Comparison of ENCODE assay signal across 8 mouse cellular contexts in genomic region chr16:92457594-92457993, GRCm38 (mm10). TPM values are rescaled to one million over a fixed set of nuclear protein-coding genes. Genes with fewer than 3 reads are reported as not detected.
DNase-seq lines count a peak whose midpoint lies in the region; ATAC-seq and TF ChIP-seq lines count a peak whose summit lies in the region.

No protein-coding gene starts in this region.

- H3K27me3 ChIP-seq in embryonic facial prominence, embryonic 11.5 days (ENCODE audit: control insufficient read depth, insufficient read depth, low read length), result no peaks in the 10 kb centered on the region
- peaks cover 7% of the 10 kb centered on the region; the same call in 1 of the 2 replicates for H3K27me3 ChIP-seq in heart, embryonic 16.5 days (ENCODE audit: control insufficient read depth, insufficient read depth, low read length)
- no peaks in the 10 kb centered on the region for H3K27me3 ChIP-seq in liver, postnatal 0 days (ENCODE audit: insufficient read depth, low read length)
- H3K27me3 ChIP-seq in neural tube, embryonic 14.5 days (ENCODE audit: control insufficient read depth, insufficient read depth, low read length), result no peaks in the 10 kb centered on the region

- H3K36me3 ChIP-seq in embryonic facial prominence, embryonic 11.5 days (replicated peaks; ENCODE audit: control insufficient read depth, insufficient read depth, low read depth, low read length), result no peaks in the 10 kb centered on the region
- H3K36me3 ChIP-seq in heart, embryonic 16.5 days (ENCODE audit: control insufficient read depth, insufficient read depth), result no peaks in the 10 kb centered on the region
- no peaks in the 10 kb centered on the region for H3K36me3 ChIP-seq in liver, postnatal 0 days (replicated peaks; ENCODE audit: insufficient read depth, low read length)
- no peaks in the 10 kb centered on the region for H3K36me3 ChIP-seq in neural tube, embryonic 14.5 days (ENCODE audit: control insufficient read depth, insufficient read depth, low read length)

- no peaks in the 10 kb centered on the region for H3K9me3 ChIP-seq in embryonic facial prominence, embryonic 11.5 days (replicated peaks; ENCODE audit: control insufficient read depth, low read length)
- no peaks in the 10 kb centered on the region for H3K9me3 ChIP-seq in heart, embryonic 16.5 days (replicated peaks; ENCODE audit: control insufficient read depth, low read length)
- no peaks in the 10 kb centered on the region for H3K9me3 ChIP-seq in liver, postnatal 0 days (ENCODE audit: low read length)
- H3K9me3 ChIP-seq in neural tube, embryonic 14.5 days (ENCODE audit: control insufficient read depth, low read length), result no peaks in the 10 kb centered on the region

- H3K4me1 ChIP-seq in embryonic facial prominence, embryonic 11.5 days (ENCODE audit: control insufficient read depth, insufficient read depth, low read length), result no peaks in the 10 kb centered on the region
- peaks cover 4% of the 10 kb centered on the region for H3K4me1 ChIP-seq in heart, embryonic 16.5 days (ENCODE audit: control insufficient read depth, insufficient read depth, low read length)
- no peaks in the 10 kb centered on the region for H3K4me1 ChIP-seq in liver, postnatal 0 days (ENCODE audit: insufficient read depth)
- no peaks in the 10 kb centered on the region for H3K4me1 ChIP-seq in neural tube, embryonic 14.5 days (ENCODE audit: control insufficient read depth, insufficient read depth, low read length)

- H3K4me3 ChIP-seq in embryonic facial prominence, embryonic 11.5 days (ENCODE audit: low read depth, low read length), result no peak overlapping the region
- H3K4me3 ChIP-seq in heart, embryonic 16.5 days (ENCODE audit: low read length), result no peak overlapping the region
- H3K4me3 ChIP-seq in liver, postnatal 0 days (ENCODE audit: low read depth, low read length), result no peak overlapping the region
- no peak overlapping the region for H3K4me3 ChIP-seq in neural tube, embryonic 14.5 days (ENCODE audit: low read depth, low read length)

- no peak overlapping the region for H3K27ac ChIP-seq in embryonic facial prominence, embryonic 11.5 days (replicated peaks; ENCODE audit: low read depth, low read length)
- no peak overlapping the region for H3K27ac ChIP-seq in heart, embryonic 16.5 days (ENCODE audit: low read length)
- H3K27ac ChIP-seq in liver, postnatal 0 days (ENCODE audit: low read depth), result no peak overlapping the region
- H3K27ac ChIP-seq in neural tube, embryonic 14.5 days (ENCODE audit: low read depth, low read length), result no peak overlapping the region

- ATAC-seq in CD4-positive, CD25-positive, alpha-beta regulatory T cell, adult 4 months, result peak; percentile 69
- ATAC-seq in embryonic facial prominence, embryonic 11.5 days (replicated peaks; ENCODE audit: insufficient number of reproducible peaks, low FRiP score, low TSS enrichment, low read depth), result peak; percentile 60; the same call in 1 of the 2 replicates
- peak; percentile 50; the same call in 1 of the 2 replicates for ATAC-seq in heart, embryonic 16.5 days (replicated peaks; ENCODE audit: extremely low read depth, insufficient read depth, low FRiP score)
- ATAC-seq in liver, postnatal 0 days, result peak; percentile 81
- ATAC-seq in neural tube, embryonic 14.5 days (ENCODE audit: low read depth), result peak; percentile 47; the same call in 1 of the 2 replicates

- no peak overlapping the region for H3K9ac ChIP-seq in embryonic facial prominence, embryonic 11.5 days (replicated peaks; ENCODE audit: low read length)
- no peak overlapping the region for H3K9ac ChIP-seq in heart, embryonic 16.5 days (ENCODE audit: low read length)
- no peak overlapping the region for H3K9ac ChIP-seq in liver, postnatal 0 days (replicated peaks)
- no peak overlapping the region for H3K9ac ChIP-seq in neural tube, embryonic 14.5 days (replicated peaks; ENCODE audit: low read depth, low read length)

- 34% methylated on average over 7 of the region's 7 CpGs for WGBS in embryonic facial prominence, embryonic 11.5 days
- 16% methylated on average over 7 of the region's 7 CpGs for WGBS in heart, embryonic 16.5 days
- WGBS in liver, postnatal 0 days (ENCODE audit: insufficient replicate concordance), result 28% methylated on average over 7 of the region's 7 CpGs
- 31% methylated on average over 7 of the region's 7 CpGs for WGBS in neural tube, embryonic 14.5 days

- DNase-seq in adrenal gland, postnatal 25 days, result peak; percentile 59
- peak; percentile 86 for DNase-seq in embryonic facial prominence, embryonic 11.5 days (ENCODE audit: low spot score)
- DNase-seq in kidney, postnatal 10 days, result peak; percentile 76
- DNase-seq in liver, postnatal 0 days, result peak; percentile 76
- DNase-seq in urinary bladder, adult 18-20 months (ENCODE audit: low spot score in 2 of 2), result peak; percentile 52 to 62

- TF ChIP-seq CTCF in liver, postnatal 0 days (IDR thresholded peaks at IDR 0.05; ENCODE audit: low read depth), result peak; percentile 96

- no peak; the same call in 1 of the 2 replicates for TF ChIP-seq EP300 in liver, postnatal 0 days (IDR thresholded peaks at IDR 0.05; ENCODE audit: low read depth)

- H3K4me2 ChIP-seq in embryonic facial prominence, embryonic 11.5 days (ENCODE audit: low read depth, low read length), result no peak overlapping the region
- no peak overlapping the region for H3K4me2 ChIP-seq in heart, embryonic 16.5 days (ENCODE audit: low read depth, low read length)
- no peak overlapping the region for H3K4me2 ChIP-seq in liver, postnatal 0 days (ENCODE audit: low read depth, low read length)
- H3K4me2 ChIP-seq in neural tube, embryonic 14.5 days (ENCODE audit: low read depth, low read length), result no peak overlapping the region

RNA-seq across cellular contexts. Expression of gene Rcan1, which starts 13.1 kb away (rescaled TPM):
- polyA plus RNA-seq in CD4-positive, CD25-positive, alpha-beta regulatory T cell, adult 4 months (2017; shearing (Covaris generic)), result 1 to 10 TPM; 1.2 to 2.7 TPM
- total RNA-seq in adrenal gland, postnatal 25 days (2021), result 14.7 and 16.2 TPM in 2 replicates
- polyA plus RNA-seq in embryonic facial prominence, embryonic 11.5 days (2014; fragmentation: Nextera tagmentation; extraction: Ambion mirVana), result 36.6 and 42.0 TPM in 2 replicates
- 80.7 and 89.2 TPM in 2 replicates for polyA plus RNA-seq in heart, embryonic 16.5 days (2015; fragmentation: Nextera tagmentation; extraction: Ambion mirVana)
- polyA plus RNA-seq in liver, postnatal 0 days (2015; fragmentation: Nextera tagmentation; extraction: Ambion mirVana), result 9.9 and 12.0 TPM in 2 replicates
- polyA plus RNA-seq in neural tube, embryonic 14.5 days (2014; fragmentation: Nextera tagmentation; extraction: Ambion mirVana), result 70.6 and 76.7 TPM in 2 replicates

RNA-seq across cellular contexts. Expression of gene Clic6, which starts 27.9 kb away (rescaled TPM):
- polyA plus RNA-seq in CD4-positive, CD25-positive, alpha-beta regulatory T cell, adult 4 months (2017; shearing (Covaris generic)), result not detected
- total RNA-seq in adrenal gland, postnatal 25 days (2021), result not detected in 2 replicates
- polyA plus RNA-seq in embryonic facial prominence, embryonic 11.5 days (2014; fragmentation: Nextera tagmentation; extraction: Ambion mirVana), result 1.2 and 1.9 TPM in 2 replicates
- 1.9 and 3.4 TPM in 2 replicates for polyA plus RNA-seq in heart, embryonic 16.5 days (2015; fragmentation: Nextera tagmentation; extraction: Ambion mirVana)
- polyA plus RNA-seq in liver, postnatal 0 days (2015; fragmentation: Nextera tagmentation; extraction: Ambion mirVana), result 0.31 and 0.32 TPM in 2 replicates
- 0.15 and 0.24 TPM in 2 replicates for polyA plus RNA-seq in neural tube, embryonic 14.5 days (2014; fragmentation: Nextera tagmentation; extraction: Ambion mirVana)
